Mouse (Mus musculus) thymus, adult 2 months (tissue): ENCODE measurements at regions not wholly inside any gene's neighbourhood (a gene's known extent, or its start where the extent isn't known, plus 50 kb on each side); places are given as distances from the start of the nearest gene placed in this dataset.

ENCODE experiments used
- CTCF ChIP-seq: fragments of 200-500 bp; IDR thresholded peaks from 2 replicates; pipeline ENCODE4 v1.5.1; 2012; ENCODE audit warnings: mild to moderate bottlenecking, control low read depth, low read length, moderate library complexity, borderline replicate concordance; ENCODE audit not compliant: control insufficient read depth, poor library complexity, insufficient read depth; ENCODE audit errors: extremely low read depth
- POLR2A ChIP-seq: fragments of 200-500 bp; IDR thresholded peaks from 2 replicates; pipeline ENCODE4 v1.6.1; 2012; ENCODE audit warnings: mild to moderate bottlenecking, low read length, control low read depth, moderate library complexity; ENCODE audit not compliant: control insufficient read depth, poor library complexity, insufficient read depth; ENCODE audit errors: extremely low read depth

GRCm38 (mm10) chr10:117947911-117948310 is 102.1 kb upstream of the Rap1b start:
- TF ChIP-seq CTCF, result no peak
- TF ChIP-seq POLR2A, result no peak
